Mouse (Mus musculus): ENCODE results near the gene Prkd2.

The Prkd2 gene

DNA sequence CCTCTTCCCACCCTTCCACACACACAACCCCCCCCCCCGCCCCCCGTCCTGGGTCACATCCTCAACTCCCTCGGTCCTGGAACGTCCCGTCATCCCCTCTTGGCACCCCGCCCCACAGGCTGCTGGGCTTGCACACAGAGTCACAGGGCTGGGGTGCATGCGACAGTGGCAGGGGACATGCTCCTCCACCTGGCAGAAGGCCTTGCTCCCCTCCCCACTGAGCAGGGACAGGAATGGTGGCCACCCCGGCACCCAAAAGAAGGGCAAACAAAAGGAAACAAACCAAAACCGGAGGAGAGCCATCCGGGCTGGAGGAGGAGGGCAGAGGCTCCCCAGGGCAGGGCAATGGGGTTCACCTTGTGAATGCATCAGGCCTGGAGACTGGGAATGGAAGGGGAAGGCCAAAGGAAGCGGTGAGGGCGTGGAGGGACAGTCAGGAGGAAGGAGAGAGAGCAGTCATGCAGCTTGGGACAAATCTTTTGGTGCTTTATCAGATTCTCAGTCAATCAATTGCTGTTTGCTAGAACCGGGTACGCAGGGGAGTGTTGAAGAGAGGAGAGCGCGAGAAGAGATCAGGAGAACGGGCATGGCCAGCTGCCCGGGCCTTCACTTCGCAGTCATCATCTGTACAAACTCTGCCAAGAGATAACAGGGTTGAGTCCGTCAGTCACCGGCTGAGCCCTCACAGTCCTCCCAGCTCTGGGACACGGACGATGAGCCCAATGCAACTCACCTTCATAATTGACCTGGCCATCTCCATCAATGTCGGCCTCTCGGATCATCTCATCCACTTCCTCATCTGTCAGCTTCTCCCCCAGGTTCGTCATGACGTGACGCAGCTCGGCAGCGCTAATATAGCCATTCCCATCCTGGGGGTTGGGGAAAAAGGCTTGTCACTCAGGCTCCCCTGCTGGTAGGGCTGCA, 73.9 kb downstream of the Prkd2 start:
- no peak for DNase-seq (ENCODE audit: low read depth, low spot score)

- no peak for DNase-seq (ENCODE audit: low read depth, low spot score)
Measured at GRCm38 (mm10) chr7:16917447-16917846, 74.7 kb downstream of the Prkd2 start.

GRCm38 (mm10) chr7:16918014-16918413, 75.3 kb downstream of the Prkd2 start:
- no peak for DNase-seq (ENCODE audit: low read depth, low spot score)

DNA sequence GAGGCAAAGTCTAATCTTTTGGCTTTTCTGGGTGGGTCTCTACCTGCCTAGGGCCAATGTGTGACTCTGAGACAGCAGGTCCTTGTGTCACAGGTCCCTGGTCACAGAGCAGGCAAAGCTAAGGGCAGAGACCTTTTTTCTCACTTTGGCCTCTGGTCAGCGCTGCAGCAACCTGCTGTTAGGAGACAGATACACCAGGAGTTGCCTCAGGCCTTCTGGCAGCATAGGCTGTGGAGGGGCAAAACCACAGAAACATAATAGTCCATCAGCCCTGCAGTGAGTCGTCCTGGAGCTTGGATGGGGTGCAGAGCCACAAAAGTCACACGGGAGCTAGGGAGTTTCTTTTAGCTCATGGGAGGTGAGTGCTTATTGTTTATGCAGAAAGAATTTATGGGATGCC, 76.0 kb downstream of the Prkd2 start:
- no peak for DNase-seq (ENCODE audit: low read depth, low spot score)

GRCm38 (mm10) chr7:16919395-16920149, 76.9 kb downstream of the Prkd2 start:
- no peak for DNase-seq (ENCODE audit: low read depth, low spot score)
